Mouse (Mus musculus) gonadal fat pad, adult 2 months (tissue): ENCODE measurements around the gene Mas1. TPM values are rescaled to one million over a fixed set of nuclear protein-coding genes. Genes with fewer than 3 reads are reported as not detected.
"Not testable (repeated sequence)": the region's sequence is repeated elsewhere in the genome, so short reads cannot be mapped to it uniquely, and the experiment has no call there.

Experiments used
- DNase-seq: peaks from one replicate; pipeline ENCODE4 v3.0.0-alpha.2; 2012; ENCODE audit warnings: low read depth
- polyA plus RNA-seq: library from polyadenylated mRNA; depleted of rRNA; stranded (reverse); fragments of >200 nt; gene quantifications from 2 replicates; pipeline ENCODE4 v1.2.3, GENCODE M21; 2012; rRNA removed

The Mas1 gene
- 0.19 and 0.27 TPM in 2 replicates for polyA plus RNA-seq

DNA sequence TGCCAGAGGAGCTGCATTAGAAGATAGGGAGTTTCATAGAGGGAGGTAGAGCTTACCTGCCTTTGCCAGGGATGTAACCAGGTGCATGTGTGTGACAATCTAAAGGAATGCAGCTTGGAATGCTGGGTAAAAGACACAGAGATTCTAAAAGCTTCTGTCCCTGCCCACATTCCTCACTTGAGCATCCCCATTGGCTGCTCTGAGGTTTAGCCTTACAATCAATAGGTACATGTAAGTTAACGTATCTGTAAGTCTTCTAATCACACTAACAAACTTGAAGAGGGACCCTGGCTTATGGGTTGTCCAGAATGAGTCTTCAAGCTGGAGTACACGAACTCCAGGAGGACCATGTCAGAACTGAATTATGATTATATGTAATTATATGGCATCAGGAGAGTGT, at the start of gene Mas1:
Mas1 (minus strand) TSS at position 101 of the 400 bp plus-strand sequence.
- no peak for DNase-seq

DNA sequence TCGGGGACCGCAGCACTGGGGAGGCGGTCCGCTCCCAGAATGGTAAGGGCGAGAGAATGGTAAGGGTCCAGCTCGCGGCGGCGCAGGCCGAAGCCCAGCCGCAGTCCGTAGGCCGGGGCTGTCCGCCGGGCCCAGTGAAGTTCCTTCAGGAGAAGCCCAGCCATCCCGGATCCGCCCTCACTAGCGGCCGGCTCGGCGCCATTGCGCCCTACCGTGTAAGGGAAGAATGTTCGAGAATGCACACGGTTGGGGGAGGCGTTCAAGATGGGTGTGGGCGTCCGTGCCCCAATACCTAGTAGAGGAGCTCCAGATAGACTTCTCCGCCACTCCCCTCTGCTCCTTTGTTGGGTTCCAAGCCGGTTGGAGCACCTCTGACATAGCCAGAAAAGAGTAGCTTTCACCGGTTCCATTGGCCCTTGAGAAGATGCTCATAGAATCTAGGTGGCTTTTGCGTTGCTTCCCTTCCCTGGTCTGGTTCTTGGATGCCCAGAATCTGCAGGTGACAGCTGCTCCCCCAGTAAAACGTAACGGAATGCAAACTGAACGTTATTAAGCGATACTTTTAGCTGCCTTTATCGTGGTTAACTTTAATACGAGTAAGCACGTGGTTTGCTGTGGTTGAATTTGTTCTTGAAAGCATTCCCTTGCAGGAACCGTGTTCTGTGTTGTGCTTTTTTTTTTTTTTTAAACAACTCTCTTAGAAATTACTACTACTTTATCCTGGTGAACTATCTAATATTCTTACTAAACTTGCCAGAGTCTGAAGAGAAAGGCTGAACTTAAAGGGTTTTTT, 48.8 kb upstream of the Mas1 start:
- no peak for DNase-seq

DNA sequence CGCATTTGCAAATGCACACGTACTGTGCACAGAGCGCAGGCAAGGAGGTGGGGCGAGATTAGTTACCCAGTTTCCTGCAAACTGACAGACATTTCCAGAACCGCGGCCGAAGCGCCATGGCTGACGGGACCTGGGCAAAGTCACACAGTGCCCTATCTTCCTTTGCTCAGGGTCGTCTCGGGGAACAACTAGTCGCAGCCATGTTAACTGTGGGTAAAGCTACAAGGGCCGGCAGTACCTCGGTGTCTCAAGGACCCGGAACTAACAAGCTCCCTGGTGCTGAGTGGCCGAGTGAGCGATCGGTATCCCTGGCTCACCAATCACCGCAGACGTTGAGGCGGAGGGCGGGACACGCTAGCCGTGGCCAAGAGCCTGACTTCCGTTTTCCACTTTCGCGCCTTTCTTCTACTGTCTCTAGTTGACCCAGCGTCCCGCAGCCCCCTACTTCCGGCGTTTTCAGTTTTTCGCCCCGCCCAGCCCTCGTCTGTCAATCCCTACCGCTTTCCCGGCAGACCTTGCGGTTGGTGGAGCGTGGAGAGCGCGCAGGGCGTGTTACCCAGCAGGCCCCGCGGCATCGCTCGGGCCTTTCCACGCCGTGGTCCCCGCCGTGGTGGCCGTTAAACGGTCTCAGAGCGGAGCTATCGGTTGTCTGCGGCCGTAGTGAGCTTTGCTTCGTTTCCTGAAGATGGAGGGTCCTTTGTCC, 48.1 kb upstream of the Mas1 start, which contains the start of gene Mrpl18:
Mrpl18 (minus strand) TSS at position 465 of the 703 bp plus-strand sequence.
- DNase-seq, result peak; percentile 90

DNA sequence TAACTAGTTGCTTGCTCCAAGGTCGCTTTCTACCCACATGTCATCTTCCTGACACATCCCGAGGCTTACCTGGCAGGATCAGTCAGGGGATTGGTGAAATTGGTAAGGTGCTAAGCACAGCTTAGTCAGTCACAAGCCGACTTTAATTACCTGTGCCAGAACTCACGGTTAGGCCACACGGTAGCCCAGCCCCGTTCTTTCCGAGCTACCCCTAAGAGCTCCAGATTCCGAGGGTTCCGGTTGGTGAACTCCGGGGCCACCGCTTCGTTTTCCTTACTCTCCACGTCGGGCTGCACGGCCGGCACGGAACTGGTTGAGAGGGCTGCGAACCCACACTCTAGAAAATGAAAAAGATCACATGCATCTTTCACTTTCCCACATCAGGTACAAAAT, 47.5 kb upstream of the Mas1 start, which contains the start of gene Tcp1:
Tcp1 (plus strand) TSS at position 214 of the 393 bp plus-strand sequence.
- DNase-seq, result no peak

DNA sequence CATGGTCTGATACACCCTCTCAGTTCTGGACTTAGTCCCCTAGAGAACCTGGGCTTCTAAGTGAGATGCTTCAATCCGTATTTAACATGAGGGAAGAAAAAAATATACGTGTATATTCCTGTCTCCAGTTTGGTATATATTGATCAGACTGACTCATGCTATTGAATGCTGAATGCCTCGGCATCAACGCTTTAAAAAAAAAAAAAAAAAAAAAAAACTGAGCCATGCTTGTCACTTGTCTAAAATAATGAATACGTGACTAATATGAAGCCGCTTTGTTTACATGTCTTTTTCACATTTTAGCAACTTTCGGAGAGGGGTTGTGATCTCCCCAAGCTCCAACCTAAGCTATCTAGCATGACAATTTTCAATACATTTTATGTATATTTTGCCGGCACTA, 42.4 kb upstream of the Mas1 start:
- no peak for DNase-seq

DNA sequence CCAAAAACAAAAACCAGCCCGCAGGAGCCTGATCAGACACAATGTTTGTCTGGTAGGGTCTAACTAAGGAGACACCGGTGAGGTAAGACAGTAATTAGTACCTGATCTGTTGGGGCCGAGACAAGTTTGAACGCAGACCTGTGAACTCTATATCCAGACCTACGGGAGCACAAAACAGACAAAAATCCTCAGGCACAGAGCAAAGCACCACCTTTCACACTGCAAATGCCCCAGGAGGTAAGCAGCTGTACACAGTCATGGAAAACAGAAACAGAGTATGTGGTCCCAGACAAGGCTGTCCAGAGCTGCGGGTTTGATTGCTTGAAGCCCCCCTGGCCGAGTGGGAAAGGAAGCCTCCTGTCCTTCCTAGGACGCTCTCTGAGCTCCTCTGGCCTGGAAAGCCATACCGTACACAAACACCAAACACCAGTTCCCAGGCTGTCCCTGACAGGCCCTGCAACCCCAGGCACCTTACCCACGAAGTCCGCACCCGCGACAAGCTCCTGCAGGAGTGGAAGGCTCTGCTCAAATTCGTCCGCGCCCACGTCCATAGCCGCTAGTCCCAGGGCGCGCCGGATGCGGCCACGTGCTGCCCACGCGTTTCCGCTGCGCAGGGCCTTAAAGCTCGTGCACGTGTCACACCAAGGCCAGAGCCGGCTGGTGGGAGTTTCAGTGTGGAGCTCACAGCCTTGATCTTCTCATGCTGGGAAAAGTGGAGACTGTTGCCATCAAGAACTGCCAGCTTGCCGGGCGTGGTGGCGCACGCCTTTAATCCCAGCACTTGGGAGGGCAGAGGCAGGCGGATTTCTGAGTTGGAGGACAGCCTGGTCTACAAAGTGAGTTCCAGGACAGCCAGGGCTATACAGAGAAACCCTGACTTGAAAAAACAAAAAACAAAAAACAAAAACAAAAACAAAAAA, 41.7 kb upstream of the Mas1 start, which contains the start of gene Pnldc1:
Pnldc1 (minus strand) TSS at position 870 of the 920 bp plus-strand sequence.
- DNase-seq, result no peak

DNA sequence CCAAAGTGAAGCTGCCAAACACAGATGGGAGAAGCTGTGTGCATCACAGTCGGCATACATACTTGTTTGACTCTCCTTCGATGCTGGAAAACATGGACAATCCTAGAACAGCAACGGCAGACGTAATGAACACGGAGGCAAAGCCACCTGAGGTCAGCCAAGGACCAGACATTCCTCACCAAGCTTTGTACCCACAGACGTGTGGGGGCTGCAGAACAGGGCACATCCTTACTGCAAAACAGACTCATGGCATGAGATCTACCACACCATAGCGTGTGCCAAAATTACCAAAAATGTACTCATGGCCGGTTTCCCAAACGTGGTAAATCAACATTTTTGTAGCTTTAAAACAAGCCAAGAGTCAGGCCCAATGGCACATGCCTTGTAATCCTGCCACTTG, 38.5 kb upstream of the Mas1 start:
- DNase-seq, result no peak

DNA sequence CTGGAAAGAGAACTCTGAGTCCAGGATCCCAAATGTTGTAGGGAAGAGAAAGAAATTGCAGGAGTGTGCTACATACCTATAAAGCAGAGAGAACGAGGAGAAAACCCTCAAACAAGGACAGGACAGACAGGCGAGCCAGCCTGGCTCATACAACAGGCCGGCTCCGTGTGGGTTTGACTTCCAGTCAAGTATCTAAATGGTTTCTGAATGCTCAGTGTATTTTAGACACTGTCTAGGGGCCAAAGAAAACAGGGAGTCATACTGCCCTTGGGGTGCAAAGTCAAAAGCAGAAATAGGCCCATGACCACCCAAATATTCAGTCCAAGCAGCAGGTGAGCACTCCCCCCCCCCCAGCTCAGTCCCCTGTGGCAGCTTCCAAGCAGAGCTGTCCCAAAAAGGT, 37.9 kb upstream of the Mas1 start:
- no peak for DNase-seq

DNA sequence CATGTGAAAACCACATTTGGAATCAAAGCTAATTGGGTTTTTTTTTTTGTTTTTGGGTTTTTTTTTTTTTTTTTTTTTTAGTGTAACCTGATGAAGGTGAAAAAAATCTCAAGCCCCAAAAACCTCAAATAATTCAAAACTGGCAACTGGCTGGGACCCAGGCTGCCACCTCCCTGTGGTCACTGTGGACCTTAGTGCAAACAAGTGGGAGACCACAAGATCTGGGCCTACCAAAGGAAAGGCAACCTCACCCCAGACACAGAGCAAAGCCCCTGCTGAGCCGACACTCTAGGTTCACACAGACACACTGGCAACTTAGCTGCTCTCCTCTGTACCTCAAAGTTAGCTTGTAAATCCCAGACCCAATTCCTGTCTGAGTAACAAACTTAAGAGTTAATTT, 36.4 kb upstream of the Mas1 start:
- DNase-seq, result no peak

DNA sequence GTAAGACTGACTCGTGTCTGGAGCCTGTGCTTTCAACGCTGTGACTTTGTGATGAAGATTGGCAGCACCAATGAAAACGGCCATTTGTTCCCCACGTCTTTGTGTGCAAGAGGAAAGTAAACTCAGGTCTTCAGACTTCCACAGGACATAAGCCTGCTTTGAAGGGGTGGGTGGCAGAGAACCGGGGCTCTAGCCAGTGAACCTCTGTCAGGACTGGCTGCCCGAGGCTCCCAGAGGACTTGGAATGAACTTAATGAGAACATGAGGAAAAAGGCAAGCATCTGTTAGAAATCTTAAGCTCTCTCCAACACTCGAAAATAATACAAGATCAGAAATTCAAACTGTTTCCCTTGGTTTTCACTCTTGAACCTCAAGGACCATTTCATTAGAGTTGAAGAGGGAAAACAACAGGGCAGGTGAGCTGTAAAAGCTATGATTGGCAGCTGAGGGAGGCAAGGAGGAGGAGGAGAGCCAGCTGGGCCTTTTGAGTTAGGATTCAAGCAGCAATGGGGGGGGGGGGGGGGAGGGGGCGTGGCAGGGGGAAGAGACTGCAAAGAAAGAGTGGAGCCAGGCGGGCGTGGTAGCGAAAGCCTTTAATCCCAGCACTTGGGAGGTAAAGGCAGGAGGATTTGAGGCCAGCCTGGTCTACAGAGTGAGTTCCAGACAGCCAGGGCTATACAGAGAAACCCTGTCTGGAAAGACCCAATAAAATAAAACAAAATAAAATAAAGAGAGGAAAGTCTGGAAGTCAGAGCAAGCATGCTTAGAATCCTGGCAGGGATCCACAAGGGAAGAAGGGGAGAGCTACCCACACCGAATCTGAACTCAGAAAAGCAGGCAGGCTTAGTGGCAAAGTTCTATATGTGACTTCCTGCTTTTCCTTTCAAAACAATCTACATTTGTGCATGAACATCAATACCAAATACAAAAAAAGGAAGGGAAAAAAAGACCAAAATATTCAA, 35.7 kb upstream of the Mas1 start:
- no peak for DNase-seq

DNA sequence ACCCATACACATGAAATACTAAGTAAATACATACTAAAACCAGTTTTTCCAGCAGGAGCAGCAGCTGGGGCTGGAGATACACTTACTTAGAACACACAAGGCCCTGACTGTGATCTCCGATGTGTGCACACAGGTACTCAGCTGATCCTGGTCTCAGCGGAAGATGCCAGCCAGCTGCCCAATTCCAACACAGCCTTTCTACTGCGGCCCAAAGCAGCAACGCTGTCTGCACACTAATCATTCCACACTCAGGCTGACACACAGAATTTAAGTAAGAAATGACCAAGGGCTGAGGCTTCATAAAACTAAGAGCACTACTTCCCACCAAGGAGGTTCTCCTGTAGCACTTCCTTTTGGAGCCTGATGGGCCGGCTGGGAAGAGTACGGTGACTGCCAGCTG, 34.3 kb upstream of the Mas1 start:
- DNase-seq, result no peak

DNA sequence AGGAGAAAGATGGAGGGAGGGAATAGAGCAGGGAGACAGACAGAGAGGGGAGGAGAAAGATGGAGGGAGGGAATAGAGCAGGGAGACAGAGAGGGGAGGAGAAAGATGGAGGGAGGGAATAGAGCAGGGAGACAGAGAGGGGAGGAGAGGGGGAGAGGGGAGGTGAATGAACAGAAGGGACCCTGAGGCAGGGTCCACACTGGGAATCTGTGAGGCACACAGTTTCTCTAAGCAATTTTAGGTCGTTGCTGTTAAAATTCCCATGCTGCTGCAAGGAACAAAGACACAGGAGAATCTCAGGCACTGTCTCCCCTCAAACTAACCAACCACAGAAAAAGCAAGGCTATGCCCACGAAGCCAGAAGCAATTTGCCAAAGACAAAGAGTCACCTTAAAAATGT, 30.7 kb upstream of the Mas1 start:
- not testable (repeated sequence) for DNase-seq

DNA sequence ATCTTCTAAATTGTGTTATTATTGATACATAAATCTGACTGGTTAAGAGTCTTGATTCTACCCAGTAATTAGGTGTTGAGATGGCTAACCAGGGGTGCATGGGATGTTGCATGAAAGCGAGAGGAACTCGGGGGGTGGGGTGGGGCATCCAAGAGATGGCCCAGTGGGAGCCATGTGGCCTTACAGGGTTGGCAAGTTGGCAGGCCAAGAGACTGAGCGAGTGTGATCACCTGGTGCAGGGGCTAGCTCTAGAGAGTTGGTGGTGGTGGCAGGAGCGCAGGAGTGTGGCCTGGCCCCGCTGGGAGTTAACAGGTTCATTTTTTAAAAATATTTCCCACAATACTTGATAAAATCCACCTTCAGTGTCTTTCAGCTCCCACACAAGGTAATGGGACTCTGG, 29.7 kb upstream of the Mas1 start:
- DNase-seq, result no peak

DNA sequence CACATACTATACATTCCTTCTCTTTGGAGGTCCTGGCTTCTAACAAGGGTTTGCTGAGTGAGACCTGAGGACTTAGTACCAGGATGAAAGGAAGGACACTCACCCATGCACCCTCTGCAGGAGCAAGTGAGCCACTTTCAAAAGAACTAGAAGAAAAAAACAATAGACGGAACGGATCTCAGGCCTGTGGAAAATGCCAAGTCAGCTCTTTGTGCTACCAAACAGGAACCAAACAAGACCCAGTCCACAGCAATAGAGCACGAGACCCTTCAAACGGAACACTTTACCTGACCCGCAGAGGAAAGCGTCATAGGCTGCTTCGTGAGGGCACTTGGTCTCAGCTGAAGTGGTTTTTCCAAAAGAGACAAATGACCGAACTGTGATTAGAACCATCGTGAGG, 24.1 kb upstream of the Mas1 start:
- DNase-seq, result no peak

DNA sequence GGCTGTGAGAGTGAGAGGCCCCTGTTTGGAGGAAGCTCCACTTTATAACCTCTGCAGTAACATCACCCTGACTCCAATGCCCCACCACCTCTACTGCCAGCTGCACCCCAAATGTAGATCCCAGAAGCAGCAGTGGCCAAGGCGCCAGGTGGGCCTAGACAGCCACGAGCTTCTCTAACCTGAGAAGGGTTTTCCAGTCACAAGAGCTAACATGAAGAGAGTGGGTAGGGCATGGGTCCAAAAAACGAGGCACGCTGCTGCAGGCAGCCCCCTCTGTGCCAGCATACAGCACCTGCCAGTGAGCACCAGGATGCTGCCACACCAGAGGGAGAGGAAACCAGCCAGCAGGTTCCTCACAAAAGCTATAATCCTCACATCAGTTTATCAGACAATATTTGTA, 23.1 kb upstream of the Mas1 start:
- no peak for DNase-seq

DNA sequence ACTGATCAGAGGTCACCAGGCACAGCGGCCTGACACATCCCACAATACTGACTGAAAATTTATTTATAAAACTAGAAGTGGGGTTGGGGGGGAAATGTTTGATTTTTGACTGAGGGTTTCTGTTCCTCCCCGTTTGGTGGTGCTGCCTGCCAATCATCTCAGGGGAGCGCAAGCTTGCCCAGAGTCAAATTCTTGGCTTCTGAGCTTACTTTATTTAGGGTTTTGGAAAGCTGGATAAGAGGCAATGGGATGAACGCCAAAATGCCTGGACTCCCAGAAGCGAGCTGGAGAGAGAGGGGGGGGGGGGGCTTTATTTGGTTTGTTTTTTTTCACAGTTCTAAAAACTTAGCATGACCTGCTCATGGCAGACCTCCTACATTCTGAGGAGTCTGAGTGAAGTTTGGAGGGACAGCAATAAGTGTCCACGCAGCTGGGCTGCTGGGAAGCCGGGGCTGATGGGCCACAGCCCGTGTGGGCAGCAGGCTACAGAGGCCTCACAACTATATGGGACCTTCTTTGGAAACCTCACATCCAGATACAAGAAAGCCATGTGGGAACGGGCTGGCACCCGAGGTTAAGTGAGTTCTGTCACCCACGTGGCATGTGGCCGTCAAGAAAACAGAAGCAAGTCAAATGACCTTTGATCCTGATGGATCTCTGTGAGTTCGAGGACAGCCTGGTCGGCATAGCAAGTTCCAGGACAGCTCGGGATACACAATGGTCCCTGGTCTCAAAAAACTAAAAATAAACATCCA, 19.3 kb upstream of the Mas1 start:
- no peak for DNase-seq

DNA sequence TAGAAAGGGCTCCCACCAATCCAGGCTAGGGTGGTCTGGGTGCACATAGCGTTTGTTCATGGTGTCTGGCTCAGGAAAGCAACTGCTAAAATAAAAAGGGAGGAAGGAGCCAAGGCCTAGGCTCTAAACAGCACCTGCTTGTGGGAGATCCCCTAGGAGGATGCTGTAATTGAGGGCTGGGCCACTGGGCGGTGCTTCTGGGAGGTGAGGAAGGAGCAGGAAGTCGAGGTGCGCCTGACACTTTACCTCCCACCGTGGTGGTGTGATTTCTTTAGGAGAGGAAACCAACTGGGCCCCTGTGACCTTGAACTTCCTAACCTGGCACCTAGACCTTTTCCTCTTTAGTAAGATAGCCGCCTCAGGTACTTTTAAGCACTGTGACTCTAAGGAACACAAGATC, 18.7 kb upstream of the Mas1 start:
- no peak for DNase-seq

DNA sequence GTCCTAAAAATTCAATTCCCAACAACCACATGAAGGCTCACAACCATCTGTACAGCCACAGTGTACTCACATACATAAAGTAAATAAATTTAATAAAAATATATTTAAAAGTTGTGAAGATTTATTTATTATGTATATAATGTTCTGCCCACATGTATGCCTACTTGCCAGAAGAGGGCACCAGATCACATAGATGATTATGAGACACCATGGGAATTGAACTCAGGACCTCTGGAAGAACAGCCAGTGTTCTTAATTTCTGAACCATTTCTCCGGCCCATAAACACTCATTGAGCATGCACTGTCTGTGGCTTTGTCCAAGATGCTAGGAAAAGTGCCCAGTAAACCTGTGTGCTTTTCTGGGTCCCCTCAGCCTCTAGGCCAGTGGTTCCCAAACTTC, 13.3 kb upstream of the Mas1 start:
- DNase-seq, result no peak

DNA sequence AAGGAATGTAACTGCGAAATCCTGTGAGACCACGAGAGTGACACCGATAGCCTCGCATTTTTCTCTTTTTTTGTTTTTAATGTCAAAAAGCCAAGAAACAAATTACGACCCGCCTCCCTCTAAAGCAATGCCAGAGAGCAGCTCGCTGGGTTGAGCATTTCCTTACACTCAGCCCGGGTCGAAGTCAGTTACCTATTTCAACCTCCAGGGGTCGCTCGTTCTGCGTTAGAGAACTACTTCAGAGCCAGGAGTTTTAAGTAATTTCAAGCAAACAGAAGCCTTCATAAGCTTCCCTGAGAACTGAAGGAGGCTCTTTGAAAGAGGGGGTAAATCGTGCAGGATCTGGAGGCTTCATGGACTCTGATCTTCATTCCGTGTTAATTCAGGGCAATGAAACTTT, 12.2 kb upstream of the Mas1 start:
- DNase-seq, result peak; percentile 19

DNA sequence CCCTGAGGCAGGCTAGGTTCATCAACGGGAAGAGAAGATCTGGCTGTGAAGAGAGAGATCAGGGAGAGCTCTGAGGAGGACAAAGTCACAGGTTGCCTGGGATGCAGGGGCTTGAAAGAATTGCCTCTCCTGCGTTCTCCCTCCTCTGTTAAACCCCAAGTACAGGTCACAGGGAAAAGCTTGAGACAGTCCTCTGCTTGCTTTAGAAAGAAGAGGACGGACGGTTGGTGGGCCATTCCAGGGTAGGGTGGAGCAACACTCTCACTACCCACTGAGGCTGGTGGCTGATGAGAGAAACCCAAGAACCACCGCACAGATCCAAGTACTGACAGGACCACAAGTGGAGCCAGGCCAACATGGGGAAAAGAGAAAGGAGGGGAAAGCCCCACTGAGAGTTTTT, 7.8 kb upstream of the Mas1 start, which contains the start of gene Mrgprh:
Mrgprh (plus strand) TSS at position 301 of the 400 bp plus-strand sequence.
- DNase-seq, result no peak
